Mouse (Mus musculus) A20 (cell line): ENCODE results near the gene Tssk4.

ENCODE experiments used
- DNase-seq: peaks from one replicate; pipeline ENCODE4 v3.0.0-alpha.2; 2011; ENCODE audit warnings: low read depth, low spot score

Gene Tssk4

GRCm38 (mm10) chr14:55649884-55650283 lies at the start of gene Tssk4:
Gene Tssk4, plus strand, starts transcription at chr14:55650184.
- no peak for DNase-seq

GRCm38 (mm10) chr14:55603271-55603632 lies 46.7 kb upstream of the Tssk4 start, which contains the start of gene Irf9:
Gene Irf9, plus strand, starts transcription at chr14:55603571.
- no peak for DNase-seq

GRCm38 (mm10) chr14:55603633-55604576 lies 46.1 kb upstream of the Tssk4 start:
- DNase-seq, result peak; percentile 94

DNA sequence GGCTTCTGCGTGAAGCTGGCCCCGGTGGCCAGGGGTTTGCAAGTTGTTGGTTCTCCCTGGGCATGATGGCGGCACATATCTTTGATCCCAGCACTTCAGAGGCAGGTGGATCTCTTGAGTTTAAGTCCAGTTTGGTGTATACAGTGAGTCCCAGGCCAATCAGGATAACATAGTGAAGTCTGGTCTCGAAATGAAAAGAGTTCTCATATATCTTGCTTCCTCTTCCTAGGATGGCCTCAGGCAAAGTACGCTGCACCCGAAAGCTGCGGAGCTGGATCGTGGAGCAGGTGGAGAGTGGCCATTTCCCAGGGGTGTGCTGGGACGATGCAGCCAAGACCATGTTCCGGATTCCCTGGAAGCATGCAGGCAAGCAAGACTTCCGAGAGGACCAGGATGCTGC lies 45.2 kb upstream of the Tssk4 start:
- no peak for DNase-seq

- no peak for DNase-seq
Measured at GRCm38 (mm10) chr14:55605743-55606459, 44.1 kb upstream of the Tssk4 start.

DNA sequence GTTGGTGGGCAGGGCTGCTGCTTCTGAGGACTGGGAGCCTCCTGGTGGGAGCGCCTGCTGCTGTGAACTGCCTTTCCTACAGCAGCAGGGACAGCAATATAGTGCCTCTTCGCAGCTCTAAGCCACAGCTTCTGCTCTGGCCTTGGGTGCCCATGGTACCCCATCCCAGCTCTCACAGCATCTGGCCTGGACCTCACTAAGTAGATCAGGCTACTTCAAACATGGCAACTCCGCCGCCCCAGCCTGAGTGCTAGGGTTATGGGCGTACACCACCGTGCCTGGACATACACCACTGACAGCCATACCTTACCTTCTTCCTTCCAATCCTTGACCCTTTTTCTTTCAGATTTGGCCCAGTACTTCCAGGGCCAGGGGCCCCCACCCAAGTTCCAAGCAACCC lies 41.6 kb upstream of the Tssk4 start:
- no peak for DNase-seq

DNA sequence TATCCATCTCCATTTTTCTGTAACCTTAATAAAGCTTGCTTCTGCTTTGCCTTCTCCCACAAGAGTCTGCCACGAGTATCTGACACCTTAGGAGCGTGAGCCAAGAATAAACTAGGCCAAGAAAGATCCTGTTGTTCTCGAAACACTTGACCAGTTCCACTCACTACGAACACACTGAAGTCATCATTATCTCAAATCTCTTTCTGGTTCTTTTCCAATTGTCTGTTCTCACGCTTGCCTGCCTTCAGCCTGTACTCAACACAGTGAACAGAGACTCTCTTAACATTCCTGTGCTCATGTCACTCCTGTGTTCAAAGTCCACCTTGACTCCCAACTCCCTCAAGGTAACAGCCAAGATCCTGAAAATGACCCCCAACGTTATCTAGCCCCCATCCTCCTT lies 36.6 kb upstream of the Tssk4 start:
- DNase-seq, result no peak

DNA sequence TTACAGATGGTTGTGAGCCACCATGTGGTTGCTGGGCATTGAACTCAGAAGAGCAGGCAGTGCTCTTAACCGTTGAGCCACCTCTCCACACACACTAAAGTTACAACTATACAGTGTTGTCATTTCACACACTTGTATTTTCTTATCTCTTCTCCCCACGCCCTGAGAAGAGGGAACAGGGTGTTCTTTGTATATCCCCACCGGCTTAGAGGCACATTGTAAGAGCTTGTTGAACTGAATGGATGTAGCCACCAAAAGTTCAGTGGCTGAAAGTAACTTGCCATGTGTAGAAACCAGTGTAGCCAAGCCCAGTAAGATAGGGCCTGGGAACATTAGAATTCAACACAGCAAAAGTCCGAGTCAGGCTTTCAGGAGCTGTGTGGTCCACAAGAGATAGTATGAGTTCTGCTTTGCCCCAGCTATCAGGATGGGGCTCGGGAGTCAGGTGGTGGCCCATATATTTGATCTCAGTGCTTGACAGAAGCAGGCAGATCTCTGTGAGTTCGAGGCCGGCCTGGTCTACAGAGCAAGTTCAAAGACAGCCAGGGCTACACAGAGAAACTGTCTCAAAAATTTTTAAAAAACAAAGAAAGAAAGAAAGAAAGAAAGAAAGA lies 35.3 kb upstream of the Tssk4 start:
- DNase-seq, result no peak

DNA sequence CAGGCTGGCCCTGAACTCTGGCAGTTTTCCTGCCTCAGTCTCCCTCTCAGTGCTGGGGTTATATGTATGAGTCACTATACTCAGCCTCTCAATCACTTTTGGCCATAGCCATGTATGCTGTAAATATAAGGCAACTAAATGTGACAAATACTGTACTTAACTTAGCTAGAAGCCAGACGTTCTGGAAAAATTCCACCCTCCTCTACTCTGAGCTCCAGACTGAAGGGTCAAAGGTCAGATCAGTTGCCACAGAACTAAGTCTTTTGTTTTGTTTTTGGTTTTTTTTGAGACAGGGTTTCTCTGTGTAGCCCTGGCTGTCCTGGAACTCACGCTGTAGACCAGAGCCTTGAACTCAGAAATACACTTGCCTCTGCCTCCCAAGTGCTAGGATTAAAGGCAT lies 34.1 kb upstream of the Tssk4 start:
- DNase-seq, result no peak

DNA sequence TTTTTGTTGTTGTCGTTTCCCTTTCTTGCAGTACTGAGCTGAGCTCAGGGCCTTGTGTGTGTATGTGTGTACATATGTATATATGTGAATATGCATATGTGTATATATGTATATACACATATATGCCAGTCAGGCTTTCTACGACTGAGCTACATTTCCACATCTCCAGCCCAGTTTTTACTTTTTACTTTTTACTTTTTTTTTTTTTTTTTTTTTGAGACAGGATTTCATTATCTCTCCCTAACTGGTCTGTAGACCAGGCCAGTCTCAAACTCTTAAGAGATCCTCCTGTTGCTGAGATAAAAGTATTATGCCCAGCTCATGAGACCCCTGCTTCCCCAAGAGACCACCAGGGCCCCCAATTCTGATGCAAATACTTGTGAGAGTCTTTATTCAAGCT lies 33.1 kb upstream of the Tssk4 start:
- no peak for DNase-seq

- no peak for DNase-seq
Measured at GRCm38 (mm10) chr14:55617822-55618221, 32.2 kb upstream of the Tssk4 start, which contains the start of gene Rec8. Gene Rec8, plus strand, starts transcription at chr14:55618037.

DNA sequence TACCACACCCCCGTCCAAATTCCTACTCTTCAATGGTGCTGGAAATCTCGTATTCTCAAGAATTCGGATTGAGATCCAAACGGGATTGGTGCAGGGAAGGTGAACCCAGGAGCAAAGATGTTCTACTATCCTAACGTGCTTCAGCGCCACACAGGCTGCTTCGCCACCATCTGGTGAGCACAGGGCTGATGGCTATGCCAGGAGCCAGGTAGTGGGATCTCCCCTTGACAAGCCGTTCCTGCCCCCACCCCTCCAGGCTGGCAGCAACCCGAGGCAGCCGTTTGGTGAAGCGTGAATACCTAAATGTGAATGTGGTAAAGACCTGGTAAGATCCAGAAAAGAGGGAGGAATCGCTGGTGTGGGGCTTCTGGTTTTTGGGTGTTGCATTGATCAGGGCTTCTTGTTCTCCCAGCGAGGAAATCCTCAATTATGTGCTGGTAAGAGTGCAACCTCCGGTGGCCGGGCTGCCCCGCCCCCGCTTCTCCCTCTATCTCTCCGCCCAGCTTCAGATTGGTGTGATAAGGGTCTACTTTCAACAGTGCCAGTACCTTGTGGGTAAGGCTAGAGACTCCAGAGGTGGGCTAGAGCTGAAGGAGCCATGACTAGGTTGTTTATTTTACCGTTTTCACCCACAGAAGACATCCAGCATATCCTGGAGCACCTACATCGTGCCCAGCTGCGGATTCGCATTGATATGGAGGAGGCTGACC lies 31.3 kb upstream of the Tssk4 start:
- no peak for DNase-seq

DNA sequence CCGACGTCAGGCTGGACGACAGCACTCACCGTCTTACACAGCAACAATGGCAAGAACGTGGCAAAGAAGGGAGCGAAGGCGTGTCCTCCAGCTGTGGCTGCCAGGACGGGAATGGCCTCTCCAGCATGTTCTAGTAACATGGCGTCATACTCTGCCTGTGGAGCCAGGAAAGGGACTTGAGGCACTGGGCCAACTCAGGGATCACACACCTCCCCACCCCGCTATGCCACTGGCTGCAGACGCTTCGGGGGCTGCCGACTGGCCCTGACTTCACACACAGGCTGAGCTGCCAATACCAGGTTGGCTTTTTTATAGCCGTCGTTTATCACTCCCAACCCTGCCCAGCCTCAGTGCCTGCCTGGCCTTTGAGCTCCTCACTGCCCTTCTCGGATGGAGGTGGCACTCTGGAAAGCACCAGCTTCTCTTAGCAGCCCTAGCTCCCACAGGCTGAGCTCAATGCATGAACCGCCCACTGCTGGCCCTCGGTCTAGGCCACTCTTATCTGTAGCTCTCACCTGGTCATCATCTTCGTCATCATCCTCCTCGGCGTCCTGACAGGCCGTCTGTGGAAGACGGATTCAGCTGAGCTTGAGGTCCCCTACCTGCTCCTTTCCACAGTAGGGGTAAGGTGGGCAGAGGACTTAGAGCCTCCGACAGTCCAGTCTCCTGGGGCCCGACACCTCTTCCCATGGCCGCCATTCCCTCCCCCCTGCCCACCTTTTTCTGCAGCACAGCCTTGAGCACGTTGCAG lies 21.7 kb upstream of the Tssk4 start:
- no peak for DNase-seq

DNA sequence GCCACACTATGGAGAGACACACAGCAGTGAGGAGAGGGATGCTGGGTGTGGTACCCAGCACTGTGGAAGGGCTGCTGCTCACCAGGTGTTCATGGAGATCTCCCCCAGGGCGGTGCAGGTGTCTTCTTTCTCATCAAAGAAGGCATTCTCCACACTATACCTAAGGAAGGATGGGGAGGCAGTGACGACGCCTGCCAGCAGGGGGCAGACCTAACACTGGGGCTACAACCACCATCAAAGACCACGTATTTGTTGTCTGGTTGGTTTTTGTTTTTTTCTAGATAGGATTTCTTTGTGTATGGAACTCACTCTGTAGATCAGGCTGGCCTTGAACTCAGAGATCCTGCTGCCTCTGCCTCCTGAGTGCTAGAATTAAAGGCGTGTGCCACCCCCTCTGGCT lies 20.7 kb upstream of the Tssk4 start:
- peak; percentile 56 for DNase-seq

GRCm38 (mm10) chr14:55634874-55635522 lies 15.0 kb upstream of the Tssk4 start:
- peak; percentile 47 for DNase-seq

- peak; percentile 87 for DNase-seq
Measured at GRCm38 (mm10) chr14:55635523-55636007, 14.4 kb upstream of the Tssk4 start, which contains the start of gene Ipo4. Gene Ipo4, minus strand, starts transcription at chr14:55635957.

- no peak for DNase-seq
Measured at GRCm38 (mm10) chr14:55637795-55638194, 12.2 kb upstream of the Tssk4 start, which contains the start of gene Gm49378. Gene Gm49378, minus strand, starts transcription at chr14:55637895.

DNA sequence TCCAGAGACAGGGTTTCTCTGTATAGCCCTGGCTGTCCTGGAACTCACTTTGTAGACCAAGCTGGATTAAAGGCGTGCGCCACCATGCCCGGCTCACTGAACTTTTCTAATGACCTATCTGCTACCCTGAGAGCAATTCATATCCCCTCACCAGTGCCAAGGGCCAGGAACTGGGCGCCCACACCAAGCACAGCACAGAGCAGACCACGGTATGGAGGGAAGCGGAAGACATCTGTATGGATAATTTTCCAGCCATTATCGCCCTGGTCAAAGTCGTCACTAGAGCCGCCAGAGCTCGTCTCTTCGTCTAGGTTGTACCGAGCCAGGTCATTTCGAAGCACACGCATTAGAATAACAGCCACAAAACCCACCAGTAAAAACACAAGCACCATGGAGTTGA lies 9.2 kb upstream of the Tssk4 start:
- DNase-seq, result no peak

DNA sequence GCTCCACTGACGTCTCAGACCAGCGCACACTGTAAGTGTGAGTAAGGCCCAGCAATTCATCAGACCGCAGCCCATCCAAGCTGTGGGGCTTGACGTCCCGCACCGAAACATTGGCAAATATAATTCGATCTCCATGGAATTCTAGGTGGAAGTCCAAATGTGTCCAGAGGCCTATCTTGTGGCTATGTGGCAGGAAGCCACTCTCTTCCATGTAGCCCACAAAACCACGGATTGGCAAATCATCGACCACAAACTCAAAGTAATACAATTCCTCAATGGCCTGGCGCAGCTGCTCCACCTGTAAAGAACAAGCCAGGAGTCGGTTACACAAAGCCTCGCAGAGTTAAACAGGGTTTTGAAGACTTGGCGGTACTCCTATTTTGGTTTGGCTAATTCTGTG lies 8.7 kb upstream of the Tssk4 start:
- no peak for DNase-seq

- no peak for DNase-seq
Measured at GRCm38 (mm10) chr14:55642679-55643059, 7.3 kb upstream of the Tssk4 start.
